Mouse (Mus musculus) limb, embryonic 13.5 days (tissue): ENCODE results near the gene Peli1. TPM values are rescaled to one million over a fixed set of nuclear protein-coding genes. Genes with fewer than 3 reads are reported as not detected.
"Not testable (repeated sequence)": the region's sequence is repeated elsewhere in the genome, so short reads cannot be mapped to it uniquely, and the experiment has no call there.

Source experiments
- ATAC-seq: fragments of 200-750 bp; cut with Nextera tagmentation; 2 replicates; pipeline ENCODE4 v1.8.0; 2017; ENCODE audit warnings: low read depth, moderate number of reproducible peaks, moderate TSS enrichment; ENCODE audit not compliant: low FRiP score
- H3K27ac ChIP-seq: fragments of 300-500 bp; sonication (generic); 2 replicates; pipeline ENCODE4 v1.5.1; 2015; ENCODE audit warnings: inconsistent platforms, mild to moderate bottlenecking, moderate library complexity
- H3K27me3 ChIP-seq: fragments of 300-500 bp; sonication (generic); 2 replicates; pipeline ENCODE4 v1.6.1; 2015; ENCODE audit warnings: mild to moderate bottlenecking, inconsistent platforms
- H3K36me3 ChIP-seq: fragments of 300-500 bp; sonication (generic); 2 replicates; pipeline ENCODE4 v1.6.1; 2015; ENCODE audit warnings: inconsistent platforms, mild to moderate bottlenecking, moderate library complexity
- H3K4me1 ChIP-seq: fragments of 300-500 bp; sonication (generic); 2 replicates; pipeline ENCODE4 v1.6.1; 2015; ENCODE audit warnings: inconsistent platforms
- H3K4me2 ChIP-seq: fragments of 300-500 bp; sonication (generic); replicated peaks from 2 replicates; pipeline ENCODE4 v1.6.1; 2015; ENCODE audit warnings: inconsistent platforms, mild to moderate bottlenecking, moderate library complexity
- H3K4me3 ChIP-seq: fragments of 300-500 bp; sonication (generic); 2 replicates; pipeline ENCODE4 v1.5.1; 2015; ENCODE audit warnings: moderate library complexity, mild to moderate bottlenecking, inconsistent platforms
- H3K9ac ChIP-seq: fragments of 300-500 bp; sonication (generic); 2 replicates; pipeline ENCODE4 v1.6.1; 2015; ENCODE audit warnings: mild to moderate bottlenecking, inconsistent platforms
- H3K9me3 ChIP-seq: fragments of 300-500 bp; sonication (generic); 2 replicates; pipeline ENCODE4 v1.6.1; 2016; ENCODE audit warnings: inconsistent platforms
- WGBS: fragments of 180-500 bp; shearing (Covaris S2); methylation state at CpG from one replicate; pipeline ENCODE4 v1.1.7; 2015; 5-methylcytosine and 5-hydroxymethylcytosine counted together
- polyA plus RNA-seq: library from polyadenylated mRNA; unstranded; fragments of >200 nt; fragmentation: Nextera tagmentation; extraction: Ambion mirVana; gene quantifications from 2 replicates; pipeline ENCODE4 v1.2.1, GENCODE M21; 2015

The Peli1 gene
- polyA plus RNA-seq, 1 experiment from 2014 or later = 44.5 TPM

GRCm38 (mm10) chr11:21163673-21164072 lies 72.6 kb downstream of the Peli1 start:
- Histone ChIP-seq H3K4me3 (no peak overlapping the region), H3K36me3 (no peaks in the 10 kb centered on the region), H3K4me1 (peaks cover 17% of the 10 kb centered on the region), H3K9me3 (no peaks in the 10 kb centered on the region), H3K27me3 (no peaks in the 10 kb centered on the region), H3K27ac (no peak overlapping the region), H3K4me2 (peak overlapping the region; percentile 16; the same call in 1 of the 2 replicates), H3K9ac (no peak overlapping the region)
- ATAC-seq = no peak
- 6% methylated on average over 5 of the region's 5 CpGs for WGBS

- no peak overlapping the region; the same call in 1 of the 2 replicates for H3K27ac ChIP-seq
- no peak overlapping the region for H3K4me3 ChIP-seq
- ATAC-seq = no peak
- H3K9ac ChIP-seq = no peak overlapping the region
- H3K9me3 ChIP-seq = no peaks in the 10 kb centered on the region
- H3K27me3 ChIP-seq = no peaks in the 10 kb centered on the region
- peaks cover 17% of the 10 kb centered on the region for H3K4me1 ChIP-seq
- 62% methylated on average over 8 of the region's 8 CpGs for WGBS
- no peak overlapping the region for H3K4me2 ChIP-seq
- no peaks in the 10 kb centered on the region for H3K36me3 ChIP-seq
Observed at GRCm38 (mm10) chr11:21164312-21164993, 73.4 kb downstream of the Peli1 start.

- Histone ChIP-seq H3K27ac (no peak overlapping the region), H3K4me3 (no peak overlapping the region), H3K4me2 (no peak overlapping the region), H3K9ac (no peak overlapping the region), H3K36me3 (no peaks in the 10 kb centered on the region), H3K9me3 (no peaks in the 10 kb centered on the region), H3K4me1 (peaks cover 17% of the 10 kb centered on the region), H3K27me3 (no peaks in the 10 kb centered on the region)
- ATAC-seq = no peak
- WGBS = 73% methylated on average over 4 of the region's 4 CpGs
Observed at GRCm38 (mm10) chr11:21164994-21165560, 74.0 kb downstream of the Peli1 start.

- Histone ChIP-seq H3K4me1 (peaks cover 16% of the 10 kb centered on the region), H3K27ac (no peak overlapping the region), H3K4me3 (no peak overlapping the region), H3K9ac (no peak overlapping the region), H3K27me3 (no peaks in the 10 kb centered on the region), H3K36me3 (no peaks in the 10 kb centered on the region), H3K4me2 (no peak overlapping the region), H3K9me3 (no peaks in the 10 kb centered on the region)
- 97% methylated on average over 2 of the region's 2 CpGs for WGBS
- ATAC-seq = no peak
Observed at GRCm38 (mm10) chr11:21166495-21167096, 75.5 kb downstream of the Peli1 start.

- Histone ChIP-seq H3K4me1 (peaks cover 2% of the 10 kb centered on the region), H3K9me3 (no peaks in the 10 kb centered on the region), H3K27ac (no peak overlapping the region), H3K27me3 (no peaks in the 10 kb centered on the region), H3K9ac (no peak overlapping the region), H3K36me3 (no peaks in the 10 kb centered on the region), H3K4me3 (no peak overlapping the region), H3K4me2 (no peak overlapping the region)
- no peak for ATAC-seq
- 72% methylated on average over 6 of the region's 6 CpGs for WGBS
Observed at GRCm38 (mm10) chr11:21168828-21169607, 77.9 kb downstream of the Peli1 start.

GRCm38 (mm10) chr11:21169608-21169860 lies 78.4 kb downstream of the Peli1 start:
- H3K4me1 ChIP-seq, H3K9me3 ChIP-seq, H3K4me2 ChIP-seq, H3K36me3 ChIP-seq, ATAC-seq, H3K27me3 ChIP-seq, H3K4me3 ChIP-seq, H3K9ac ChIP-seq, H3K27ac ChIP-seq: not testable (repeated sequence)
- 88% methylated on average over 1 of the region's 1 CpGs for WGBS

GRCm38 (mm10) chr11:21172281-21172680 lies 81.2 kb downstream of the Peli1 start:
- H3K4me3 ChIP-seq = no peak overlapping the region

GRCm38 (mm10) chr11:21173926-21174325 lies 82.8 kb downstream of the Peli1 start:
- Histone ChIP-seq H3K9me3 (no peaks in the 10 kb centered on the region), H3K9ac (no peak overlapping the region), H3K4me2 (no peak overlapping the region), H3K4me1 (0 out of 2 replicates have a peak, but pooled peaks cover 4% of the 10 kb centered on the region), H3K27me3 (no peaks in the 10 kb centered on the region), H3K36me3 (no peaks in the 10 kb centered on the region), H3K4me3 (no peak overlapping the region), H3K27ac (no peak overlapping the region)
- WGBS = 90% methylated on average over 6 of the region's 6 CpGs
- ATAC-seq = no peak

More at GRCm38 (mm10) chr11:21172281-21172680, 81.2 kb downstream of the Peli1 start:
- no peak for ATAC-seq
- H3K27ac ChIP-seq = no peak overlapping the region
- no peaks in the 10 kb centered on the region for H3K36me3 ChIP-seq
- H3K27me3 ChIP-seq = no peaks in the 10 kb centered on the region
- WGBS = 94% methylated on average over 3 of the region's 3 CpGs
- no peak overlapping the region for H3K9ac ChIP-seq
- H3K4me1 ChIP-seq = 0 out of 2 replicates have a peak, but pooled peaks cover 4% of the 10 kb centered on the region
- H3K4me2 ChIP-seq = no peak overlapping the region
- H3K9me3 ChIP-seq = no peaks in the 10 kb centered on the region

- 21% methylated on average over 5 of the region's 5 CpGs for WGBS
- Histone ChIP-seq H3K4me1 (0 out of 2 replicates have a peak, but pooled peaks cover 4% of the 10 kb centered on the region), H3K9ac (no peak overlapping the region), H3K27me3 (no peaks in the 10 kb centered on the region), H3K36me3 (no peaks in the 10 kb centered on the region), H3K4me2 (no peak overlapping the region), H3K9me3 (no peaks in the 10 kb centered on the region), H3K4me3 (no peak overlapping the region), H3K27ac (no peak overlapping the region)
- ATAC-seq = no peak
Observed at GRCm38 (mm10) chr11:21174396-21174795, 83.3 kb downstream of the Peli1 start.

- no peak overlapping the region for H3K4me2 ChIP-seq
- no peak overlapping the region for H3K4me3 ChIP-seq
- H3K36me3 ChIP-seq = no peaks in the 10 kb centered on the region
- H3K27ac ChIP-seq = no peak overlapping the region
- H3K27me3 ChIP-seq = no peaks in the 10 kb centered on the region
- no peak for ATAC-seq
- 0 out of 2 replicates have a peak, but pooled peaks cover 4% of the 10 kb centered on the region for H3K4me1 ChIP-seq
- no peak overlapping the region for H3K9ac ChIP-seq
- H3K9me3 ChIP-seq = no peaks in the 10 kb centered on the region
- WGBS = 69% methylated on average over 7 of the region's 7 CpGs
Observed at GRCm38 (mm10) chr11:21175063-21175462, 84.0 kb downstream of the Peli1 start.

- Histone ChIP-seq H3K27ac (no peak overlapping the region), H3K36me3 (no peaks in the 10 kb centered on the region)
Observed at GRCm38 (mm10) chr11:21176491-21176890, 85.4 kb downstream of the Peli1 start.

GRCm38 (mm10) chr11:21178343-21178742 lies 87.3 kb downstream of the Peli1 start:
- no peak overlapping the region for H3K27ac ChIP-seq
- H3K4me2 ChIP-seq = no peak overlapping the region
- H3K9ac ChIP-seq = no peak overlapping the region
- 0 out of 2 replicates have a peak, but pooled peaks cover 4% of the 10 kb centered on the region for H3K4me1 ChIP-seq
- 56% methylated on average over 4 of the region's 4 CpGs for WGBS
- ATAC-seq = no peak
- H3K9me3 ChIP-seq = no peaks in the 10 kb centered on the region
- H3K4me3 ChIP-seq = no peak overlapping the region
- no peaks in the 10 kb centered on the region for H3K27me3 ChIP-seq
- no peaks in the 10 kb centered on the region for H3K36me3 ChIP-seq

More at GRCm38 (mm10) chr11:21176491-21176890, 85.4 kb downstream of the Peli1 start:
- H3K4me1 ChIP-seq = 0 out of 2 replicates have a peak, but pooled peaks cover 4% of the 10 kb centered on the region
- no peak overlapping the region for H3K9ac ChIP-seq
- no peak overlapping the region for H3K4me2 ChIP-seq
- no peak overlapping the region for H3K4me3 ChIP-seq
- ATAC-seq = no peak
- no peaks in the 10 kb centered on the region for H3K27me3 ChIP-seq
- H3K9me3 ChIP-seq = no peaks in the 10 kb centered on the region
